Mouse (Mus musculus): ENCODE results near the gene Gm16503. TPM values are rescaled to one million over a fixed set of nuclear protein-coding genes. Genes with fewer than 3 reads are reported as not detected.
"Not testable (repeated sequence)": the region's sequence is repeated elsewhere in the genome, so short reads cannot be mapped to it uniquely, and the experiment has no call there.

The Gm16503 gene
- total RNA-seq (2021) = under 1 TPM; 0.33 to 0.72 TPM

DNA sequence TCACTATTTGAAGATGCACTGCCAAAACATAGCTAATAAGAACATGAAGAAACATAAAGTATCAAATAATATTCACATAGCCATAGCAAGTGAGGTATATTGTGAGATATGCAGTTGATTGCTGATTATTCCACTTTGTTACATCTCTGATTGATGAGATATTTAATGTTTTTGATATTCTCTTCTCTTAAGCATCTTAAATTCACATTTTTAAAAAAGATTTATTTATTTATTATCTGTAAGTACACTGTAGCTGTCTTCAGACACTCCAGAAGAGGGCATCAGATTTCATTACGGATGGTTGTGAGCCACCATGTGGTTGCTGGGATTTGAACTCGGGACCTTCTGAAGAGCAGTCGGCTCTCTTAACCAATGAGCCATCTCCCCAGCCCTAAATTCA lies at the start of gene Gm16503:
Gene Gm16503 (plus strand): TSS at position 301 of the 400 bp plus-strand sequence.
- DNase-seq = not testable (repeated sequence)

DNA sequence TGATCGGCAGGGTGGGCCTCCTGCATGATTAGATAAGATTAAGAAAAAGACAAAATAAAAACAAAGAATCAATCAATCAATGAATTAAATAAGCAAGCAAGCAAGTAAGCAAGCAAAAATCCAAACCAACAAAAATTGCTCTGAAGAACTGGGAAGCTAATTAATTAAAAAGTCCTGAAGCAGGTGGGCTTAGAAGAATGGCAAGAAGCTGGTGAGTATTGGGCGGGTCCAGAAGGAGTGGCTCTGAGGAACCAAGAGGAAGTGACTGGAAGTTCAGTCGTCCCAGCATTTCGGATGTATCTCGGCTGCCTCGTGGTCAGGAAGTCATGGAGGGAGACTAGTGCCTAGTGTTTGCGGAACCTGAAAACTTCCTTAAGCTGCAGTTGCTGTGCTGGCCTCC lies 47.9 kb upstream of the Gm16503 start, which contains the start of gene Zfp982:
Gene Zfp982 (plus strand): TSS at position 301 of the 400 bp plus-strand sequence.
- not testable (repeated sequence) for DNase-seq

- not testable (repeated sequence) for DNase-seq
These were observed 41.0 kb upstream of the Gm16503 start for GRCm38 (mm10) chr4:147498772-147499613.

GRCm38 (mm10) chr4:147509174-147509573 lies 30.8 kb upstream of the Gm16503 start:
- no peak for DNase-seq

DNA sequence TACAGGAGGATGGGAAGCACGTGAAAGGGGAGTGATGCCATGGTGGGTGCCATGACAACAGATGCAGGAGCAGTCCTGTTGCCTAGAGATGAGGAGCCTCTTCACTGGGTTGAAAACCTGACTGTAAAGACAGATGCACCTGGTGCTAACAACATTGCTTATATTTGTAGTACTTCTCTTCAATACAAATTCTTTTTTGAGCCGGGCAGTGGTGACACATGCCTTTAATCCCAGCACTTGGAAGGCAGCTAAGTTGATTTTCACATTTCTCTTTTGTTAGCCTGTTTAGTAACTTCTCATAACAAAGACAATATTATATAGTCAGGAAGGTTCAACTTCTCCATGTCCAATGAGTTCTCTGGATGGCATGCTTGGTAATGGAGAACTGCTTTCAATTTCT lies 21.0 kb upstream of the Gm16503 start:
- DNase-seq = no peak

GRCm38 (mm10) chr4:147520100-147520499 lies 19.9 kb upstream of the Gm16503 start:
- no peak for DNase-seq

GRCm38 (mm10) chr4:147525125-147525524 lies 14.9 kb upstream of the Gm16503 start:
- DNase-seq = no peak

DNA sequence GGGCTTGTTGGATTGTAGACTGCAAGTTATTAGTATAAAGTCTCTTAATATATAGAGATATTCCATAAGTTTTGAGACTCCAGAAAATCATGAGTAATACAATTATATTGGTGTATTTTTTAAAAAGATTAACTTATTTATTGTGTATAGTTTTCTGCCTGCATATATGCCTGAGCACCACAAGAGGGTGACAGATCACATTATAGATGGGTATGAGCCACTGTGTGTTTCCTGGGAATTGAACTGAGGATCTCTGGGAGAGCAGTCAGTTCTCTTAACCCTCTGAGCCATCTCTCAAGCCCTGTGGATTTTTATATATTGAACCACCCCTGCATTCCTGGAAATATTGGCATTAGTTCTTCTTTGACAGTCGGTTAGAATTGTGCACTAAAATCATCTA lies 9.7 kb upstream of the Gm16503 start:
- DNase-seq = no peak

DNA sequence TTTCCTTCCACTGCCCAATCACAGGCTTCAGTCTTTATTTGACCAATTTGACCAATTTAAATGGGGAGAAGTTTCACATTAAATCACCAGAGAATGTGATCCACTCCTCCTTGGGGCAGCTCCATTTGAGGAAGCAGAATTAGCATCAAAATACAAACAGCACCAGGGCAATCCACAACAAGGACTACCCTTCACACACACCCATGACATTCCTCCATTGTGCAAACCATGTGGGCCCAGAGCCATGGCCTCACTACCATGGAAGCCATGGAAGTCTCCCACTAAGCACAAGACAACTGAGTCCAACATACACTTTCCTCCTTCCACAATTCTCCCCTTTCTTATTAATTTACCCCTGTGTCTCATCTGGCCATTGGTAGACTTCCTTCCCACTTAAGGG lies 4.1 kb upstream of the Gm16503 start:
- not testable (repeated sequence) for DNase-seq

DNA sequence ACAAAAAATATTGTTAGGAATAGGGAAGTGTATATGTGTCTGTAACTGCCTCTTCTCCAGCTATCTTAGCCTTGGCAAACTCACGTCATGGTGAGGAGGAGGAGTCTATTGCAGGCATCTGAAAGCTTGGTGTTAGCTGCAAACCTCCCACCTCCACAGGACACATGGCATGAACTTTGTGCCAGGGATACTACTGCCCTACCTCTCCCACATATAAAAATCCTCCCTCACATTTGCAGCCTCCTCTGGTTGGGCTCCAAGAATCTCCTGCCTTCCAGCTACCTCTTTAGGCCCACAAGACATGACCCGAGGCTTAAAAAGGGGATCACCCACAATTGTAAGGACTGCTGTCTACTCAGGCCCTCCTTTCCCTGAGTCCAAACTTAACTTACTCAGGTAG lies 2.3 kb upstream of the Gm16503 start:
- DNase-seq = no peak

DNA sequence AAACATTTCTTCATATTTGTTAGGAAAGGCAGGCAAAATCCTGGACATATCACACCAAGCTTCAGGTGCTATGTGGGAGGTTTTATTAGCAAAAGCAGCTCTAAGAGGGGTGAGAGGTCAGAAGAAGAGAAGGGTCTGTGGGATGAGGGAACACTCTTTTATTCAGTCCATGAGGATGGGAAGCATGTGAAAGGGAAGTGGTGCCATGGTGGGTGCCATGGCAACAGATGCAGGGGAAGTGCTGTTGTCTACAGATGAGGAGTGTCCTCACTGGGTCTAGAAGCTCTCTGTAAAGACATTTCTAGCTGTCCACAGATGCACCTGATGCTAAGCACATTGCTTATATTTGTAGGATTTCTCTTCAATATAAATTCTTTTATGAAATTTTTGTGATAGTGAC lies 1.1 kb downstream of the Gm16503 start:
- no peak for DNase-seq

DNA sequence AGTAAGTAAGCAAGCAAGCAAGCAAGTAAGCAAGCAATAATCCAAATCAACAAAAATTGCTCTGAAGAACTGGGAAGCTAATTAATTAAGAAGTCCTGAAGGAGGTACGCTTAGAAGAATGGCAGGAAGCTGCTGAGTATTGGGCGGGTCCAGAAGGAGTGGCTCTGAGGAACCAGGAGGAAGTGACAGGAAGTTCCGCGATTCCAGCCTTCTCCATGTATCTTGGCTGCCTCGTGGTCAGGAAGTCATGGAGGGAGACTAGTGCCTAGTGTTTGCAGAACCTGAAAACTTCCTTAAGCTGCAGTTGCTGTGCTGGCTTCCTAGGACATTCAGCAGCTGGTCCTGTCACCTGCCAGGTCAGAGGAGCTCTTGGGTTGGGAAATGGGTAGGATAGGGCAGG lies 13.1 kb downstream of the Gm16503 start, which contains the start of gene Zfp985:
Gene Zfp985 (plus strand): TSS at position 207 of the 400 bp plus-strand sequence.
- not testable (repeated sequence) for DNase-seq

DNA sequence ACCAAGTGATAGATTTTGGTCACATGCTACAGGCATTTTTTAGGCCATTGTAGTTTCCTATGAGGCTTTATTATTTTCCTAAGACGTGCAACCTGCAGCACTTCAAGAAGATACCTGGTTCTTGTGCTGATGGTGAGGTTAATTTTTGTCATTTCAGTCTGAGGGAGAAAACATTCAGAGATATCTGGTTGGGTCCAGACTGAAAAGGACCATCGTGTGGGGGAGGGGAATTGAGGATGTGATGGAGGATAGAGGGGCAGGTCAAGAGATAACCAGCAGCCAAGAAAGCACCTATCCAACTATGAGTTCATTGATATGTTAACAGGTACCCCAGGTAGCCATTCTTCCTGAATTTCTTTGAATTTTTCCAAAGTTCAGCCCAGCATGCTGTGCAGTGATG lies 14.3 kb downstream of the Gm16503 start:
- DNase-seq = not testable (repeated sequence)

GRCm38 (mm10) chr4:147556921-147557320 lies 16.9 kb downstream of the Gm16503 start:
- not testable (repeated sequence) for DNase-seq

GRCm38 (mm10) chr4:147558011-147558410 lies 18.0 kb downstream of the Gm16503 start:
- DNase-seq = not testable (repeated sequence)

- peak; percentile 34 for DNase-seq
These were observed 19.1 kb downstream of the Gm16503 start for GRCm38 (mm10) chr4:147559096-147559495.

DNA sequence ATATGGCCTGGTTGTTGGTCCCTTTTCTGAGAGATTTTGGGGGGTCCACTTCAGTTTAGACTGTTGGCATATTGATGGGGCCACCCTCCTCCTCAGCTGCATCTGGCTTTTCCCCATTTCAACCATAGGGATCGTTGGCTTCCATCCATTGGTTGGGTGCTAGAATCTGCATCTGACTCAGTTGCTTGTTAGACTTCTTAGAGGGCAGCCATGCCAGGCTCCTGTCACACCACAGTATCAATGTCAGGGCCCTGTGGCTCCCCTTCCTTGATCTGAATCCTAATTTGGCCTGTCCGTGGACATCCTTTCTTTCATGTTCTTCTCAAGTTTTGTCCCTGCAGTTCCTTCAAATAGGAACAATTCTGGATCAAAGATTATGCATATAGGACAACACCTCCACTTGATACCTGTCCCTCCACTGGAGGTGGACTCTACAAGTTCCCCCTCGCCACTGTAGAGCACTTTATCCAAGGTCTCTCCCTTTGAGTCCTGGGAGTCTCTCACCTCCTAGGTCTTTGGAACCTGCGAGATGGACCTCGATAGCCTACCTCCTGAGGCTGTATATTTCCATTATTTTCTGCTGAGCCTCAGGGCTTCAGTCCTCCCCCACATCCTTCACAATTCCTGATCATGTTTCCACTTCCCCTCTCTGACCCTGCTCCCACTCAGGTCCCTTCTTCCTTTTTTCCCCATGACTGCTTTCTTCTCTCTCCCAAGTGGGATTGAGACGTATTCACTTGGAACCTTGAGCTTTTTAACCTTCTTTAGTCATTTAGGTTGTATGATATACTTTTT lies 25.6 kb downstream of the Gm16503 start:
- no peak for DNase-seq

DNA sequence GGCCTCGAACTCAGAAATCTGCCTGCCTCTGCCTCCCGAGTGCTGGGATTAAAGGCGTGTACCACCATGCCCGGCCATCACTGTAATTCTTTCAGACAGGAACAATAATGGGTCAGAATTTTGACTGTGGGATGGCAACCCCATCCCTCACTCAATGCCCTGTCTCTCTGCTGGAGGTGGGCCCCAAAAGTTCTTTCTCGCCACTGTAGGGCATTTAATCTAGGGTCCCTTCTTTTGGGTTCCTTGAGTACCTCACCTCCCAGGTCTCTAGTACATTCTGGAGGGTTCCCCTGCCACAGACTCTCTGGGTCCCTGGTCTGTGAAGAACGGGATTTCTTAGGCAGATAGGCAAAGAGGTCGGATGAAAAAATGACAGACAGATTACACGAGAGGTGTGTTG lies 31.1 kb downstream of the Gm16503 start:
- not testable (repeated sequence) for DNase-seq

- not testable (repeated sequence) for DNase-seq
These were observed 39.4 kb downstream of the Gm16503 start for GRCm38 (mm10) chr4:147579371-147579770.

- no peak for DNase-seq
These were observed 46.8 kb downstream of the Gm16503 start for GRCm38 (mm10) chr4:147586511-147587473.
